Mouse (Mus musculus) R1 (cell line): Measurements from ENCODE around the gene Map3k21.

ENCODE experiments used
- DNase-seq: peaks from one replicate; pipeline ENCODE4 v3.0.0-alpha.2; 2018; ENCODE audit warnings: low read depth, low spot score

Gene Map3k21

DNA sequence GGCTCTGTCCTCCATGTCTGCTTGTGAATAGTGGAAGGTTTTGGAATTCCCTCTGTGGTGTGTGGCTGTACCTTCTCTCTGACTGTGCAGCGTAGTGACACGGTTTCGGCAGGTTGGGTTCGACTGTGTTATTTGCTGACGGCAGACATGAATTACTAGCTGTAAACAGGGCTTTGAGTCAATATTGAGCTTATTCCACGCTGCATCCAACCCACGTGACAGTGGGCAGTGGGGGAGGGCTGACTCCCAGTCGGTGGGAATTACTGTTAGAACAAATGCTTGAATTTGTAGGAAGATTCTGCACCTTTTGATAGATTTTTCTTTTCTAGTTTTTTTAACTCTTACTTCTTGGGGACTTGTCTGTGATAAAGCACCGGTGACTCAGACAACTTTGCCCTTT is 4.1 kb downstream of the Map3k21 start:
- DNase-seq, result no peak

DNA sequence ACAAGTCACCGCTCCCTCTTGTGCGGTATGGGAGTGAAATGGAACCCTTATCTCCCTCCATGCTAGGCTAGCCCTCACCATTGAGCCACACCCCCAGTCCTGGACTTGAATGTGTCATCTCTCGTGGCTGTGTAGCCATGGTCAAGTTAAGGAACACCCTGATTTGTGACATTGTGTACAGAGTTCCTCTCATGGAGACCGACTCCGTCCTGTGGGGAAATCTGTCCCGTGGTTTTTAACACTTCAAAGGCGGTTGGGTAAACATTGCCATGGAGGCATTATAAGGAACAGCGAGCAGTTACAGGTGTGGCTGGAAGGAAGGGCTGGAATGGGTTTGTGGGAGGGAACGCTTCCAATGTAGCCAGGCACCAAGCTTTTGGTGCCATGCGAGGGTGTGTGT is 6.8 kb downstream of the Map3k21 start:
- DNase-seq, result peak; percentile 25

DNA sequence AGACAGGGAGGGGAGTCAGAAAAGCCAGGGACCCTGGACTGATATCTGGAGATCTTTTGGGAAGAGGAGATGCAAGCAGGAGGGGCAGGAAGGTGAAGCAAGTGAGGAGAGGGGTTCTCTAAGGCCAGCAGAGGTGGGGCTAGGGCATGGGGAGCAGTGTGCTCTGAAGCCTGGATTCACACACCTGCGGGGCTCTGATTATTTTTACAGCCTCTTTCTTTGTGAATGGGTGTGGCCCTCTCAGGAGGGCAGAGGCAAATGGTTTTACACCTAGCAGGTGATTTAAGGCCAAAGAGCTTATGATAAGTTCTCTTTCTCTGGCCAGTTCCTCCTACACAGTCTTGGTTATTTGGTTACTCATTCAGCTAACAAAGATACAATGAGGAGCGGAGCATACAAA is 8.5 kb downstream of the Map3k21 start:
- DNase-seq, result no peak

DNA sequence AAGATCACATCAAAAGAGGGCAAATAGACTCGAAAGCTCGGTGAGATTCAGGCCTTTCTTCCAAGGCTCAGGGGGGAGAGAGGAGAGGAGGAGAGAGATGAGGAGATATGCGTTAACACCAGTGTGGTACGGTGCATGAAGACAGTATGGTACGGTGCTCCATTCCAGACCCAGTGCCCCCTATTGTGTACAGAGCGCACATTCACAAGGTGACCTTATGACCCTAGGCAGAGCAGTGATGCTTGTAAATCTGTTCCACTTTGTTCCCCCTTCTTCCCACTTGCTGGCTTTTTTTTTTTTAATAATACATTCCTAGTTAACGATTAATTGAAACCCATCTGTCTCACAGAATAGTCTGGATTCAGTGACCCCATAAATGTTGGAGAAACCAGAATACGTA is 9.3 kb downstream of the Map3k21 start:
- no peak for DNase-seq

DNA sequence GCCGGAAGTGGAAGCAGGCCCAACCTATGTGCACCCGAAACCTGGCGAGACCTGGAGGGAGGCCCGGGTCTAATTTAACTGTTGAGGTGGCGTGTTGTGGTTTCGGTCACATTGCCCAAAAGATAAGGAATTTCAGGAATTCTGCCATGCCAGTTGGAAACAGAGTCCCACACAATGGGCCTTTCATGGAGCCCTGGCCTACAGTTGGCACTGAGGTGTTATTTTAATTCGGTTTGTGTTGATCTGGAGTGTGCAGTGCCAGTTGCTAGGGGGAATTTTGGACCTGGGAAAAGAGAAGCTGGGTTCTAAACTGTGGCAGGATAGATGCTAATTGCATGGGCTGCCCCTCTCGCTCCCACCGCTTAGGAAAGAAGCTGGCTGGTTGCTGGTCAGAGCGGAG is 10.0 kb downstream of the Map3k21 start:
- DNase-seq, result no peak

DNA sequence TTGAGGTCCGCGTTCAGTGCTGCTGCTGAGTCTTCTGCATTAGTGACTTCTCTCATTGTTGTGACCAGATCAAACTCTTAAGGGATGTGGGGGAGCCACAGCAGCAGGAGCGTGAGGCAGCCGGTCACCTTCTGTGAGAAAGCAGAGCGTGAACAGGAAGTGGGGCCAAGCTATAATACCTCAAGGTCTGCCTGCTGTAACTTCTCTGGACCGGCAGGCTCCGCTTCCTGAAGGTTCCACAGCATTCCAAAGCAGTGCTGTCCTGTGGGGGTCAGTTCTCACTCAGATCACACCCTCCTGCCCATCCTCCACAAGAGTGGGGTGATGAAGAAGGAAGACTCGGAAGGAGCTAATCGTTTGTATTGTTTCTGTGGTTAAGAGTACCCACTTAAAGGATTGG is 10.5 kb downstream of the Map3k21 start:
- DNase-seq, result no peak

DNA sequence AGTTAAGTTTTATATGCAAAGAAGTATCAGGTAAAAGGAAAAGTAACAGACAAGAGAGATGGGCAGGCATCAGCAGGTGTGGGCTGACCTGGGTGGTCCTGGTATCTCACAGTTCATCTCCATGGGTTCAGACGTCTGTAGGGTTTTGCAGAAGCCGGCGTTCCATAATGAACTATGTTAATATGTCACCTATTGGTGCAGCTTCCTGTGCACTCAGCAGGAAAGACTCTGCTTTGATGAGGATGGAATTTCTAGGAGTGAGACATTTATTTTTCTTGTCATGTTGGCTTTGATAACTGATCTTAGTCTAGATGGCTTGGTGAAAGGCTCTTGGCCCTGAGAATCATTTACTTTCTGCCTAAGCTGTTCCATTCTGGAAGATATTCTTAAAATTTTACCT is 12.1 kb downstream of the Map3k21 start:
- no peak for DNase-seq

DNA sequence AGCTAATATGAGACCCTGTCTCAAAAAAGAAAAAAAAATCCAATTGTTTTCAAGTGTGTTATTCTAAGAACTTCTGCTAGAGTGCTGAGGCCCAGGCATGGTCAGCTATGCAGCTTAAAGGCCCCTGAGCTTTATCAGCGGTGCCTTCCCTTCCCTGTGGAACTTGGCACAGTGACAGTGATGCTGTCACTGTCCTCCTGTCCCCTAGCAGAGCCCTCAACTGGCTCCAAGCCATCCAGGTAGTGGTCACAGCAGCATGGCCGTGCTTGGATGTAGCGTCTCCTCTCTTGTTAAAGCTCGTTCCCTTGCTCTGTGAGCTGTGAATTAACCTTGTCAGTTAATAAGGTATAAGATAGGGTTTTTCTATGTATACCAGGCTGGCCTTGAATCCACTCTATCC is 16.4 kb downstream of the Map3k21 start:
- DNase-seq, result no peak

DNA sequence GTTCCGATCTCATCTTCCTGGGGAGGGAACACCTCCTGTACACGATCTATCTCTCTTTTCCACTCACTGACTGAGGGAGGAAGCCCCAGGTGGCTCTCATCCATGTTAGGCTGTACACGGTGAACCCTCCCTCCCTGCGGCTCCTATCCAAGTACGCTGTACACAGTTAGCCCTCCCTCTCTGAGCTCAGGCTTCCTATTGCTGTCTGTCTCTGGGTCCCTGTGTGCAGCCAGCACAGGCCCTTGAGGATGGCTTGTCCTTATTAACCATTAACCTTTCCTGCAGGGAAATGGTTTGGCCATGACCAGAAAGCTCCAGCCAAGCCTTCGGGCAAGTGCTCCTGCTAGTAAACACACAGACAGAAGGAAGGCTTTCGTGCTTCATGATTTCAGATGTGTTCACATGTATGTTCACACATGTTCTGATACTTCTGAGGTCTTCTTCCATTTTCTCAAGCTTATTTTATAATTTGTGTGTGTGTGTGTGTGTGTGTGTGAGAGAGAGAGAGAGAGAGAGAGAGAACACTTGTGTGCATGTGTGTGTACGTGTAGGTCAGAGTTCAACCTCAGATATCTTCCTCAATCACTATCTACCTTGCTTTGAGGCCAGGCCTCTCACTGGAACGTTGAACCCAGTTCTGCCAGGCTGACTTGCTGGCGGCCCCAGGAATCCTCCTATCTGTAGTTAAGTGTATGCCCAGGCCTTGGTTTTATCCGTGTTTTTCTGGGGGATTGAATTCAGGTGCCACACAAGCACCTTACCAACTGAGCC is 20.2 kb downstream of the Map3k21 start:
- no peak for DNase-seq

DNA sequence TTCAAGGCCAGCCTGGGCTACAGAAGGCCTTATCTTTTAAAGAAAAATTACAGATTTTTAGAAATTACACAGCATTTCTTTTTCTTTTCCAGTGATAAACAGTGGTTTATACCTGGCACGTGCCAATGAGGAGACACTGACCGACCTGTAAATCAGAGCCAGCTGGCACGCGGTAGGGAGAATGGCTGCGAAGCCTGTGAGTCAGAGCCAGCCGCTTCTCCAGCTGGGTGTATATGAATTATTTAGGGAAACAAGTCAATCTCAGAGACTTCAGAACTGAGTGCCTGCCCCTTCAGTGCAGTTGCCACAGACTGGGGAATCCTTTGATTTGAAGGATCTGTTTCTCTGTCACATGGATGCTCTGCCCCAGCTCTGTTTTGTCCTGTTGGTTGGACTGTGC is 21.6 kb downstream of the Map3k21 start:
- DNase-seq, result no peak

DNA sequence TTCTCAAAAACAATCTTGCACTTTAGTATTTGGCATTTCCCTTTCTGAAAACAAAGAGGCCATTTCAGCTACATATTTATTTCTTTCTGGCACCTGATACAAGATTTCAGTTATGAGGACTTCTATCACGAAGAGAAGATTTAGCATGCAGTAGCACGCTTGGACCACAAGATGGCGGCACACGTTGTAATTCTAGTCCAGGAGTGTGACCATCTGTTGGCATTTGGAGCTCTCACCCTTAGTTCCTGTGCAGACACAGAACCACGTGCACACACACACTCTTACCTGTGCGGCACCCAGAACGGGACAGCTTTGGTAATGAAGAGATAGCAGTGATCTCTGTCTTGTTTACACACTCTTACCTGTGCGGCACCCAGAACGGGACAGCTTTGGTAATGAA is 25.4 kb downstream of the Map3k21 start:
- DNase-seq, result peak; percentile 79

DNA sequence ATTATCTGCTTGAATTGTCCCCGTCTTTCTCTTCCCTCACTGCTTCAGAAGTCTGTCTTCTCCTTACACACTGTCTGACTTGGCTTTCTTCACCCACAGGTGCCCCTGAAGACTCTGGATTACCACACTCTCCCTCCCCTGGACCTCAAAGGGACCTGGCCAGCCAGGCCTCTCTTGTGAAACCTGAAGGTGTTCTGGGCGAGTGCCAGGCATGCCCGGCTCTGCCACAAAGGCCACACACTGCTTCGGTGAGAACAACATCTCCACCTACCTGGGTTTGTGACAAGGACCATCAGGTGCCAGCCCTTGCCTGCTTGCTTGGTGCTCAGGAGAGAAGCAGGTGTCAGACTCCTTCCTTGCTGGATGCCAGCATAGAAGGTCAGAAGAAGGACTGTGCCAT is 34.3 kb downstream of the Map3k21 start:
- no peak for DNase-seq

DNA sequence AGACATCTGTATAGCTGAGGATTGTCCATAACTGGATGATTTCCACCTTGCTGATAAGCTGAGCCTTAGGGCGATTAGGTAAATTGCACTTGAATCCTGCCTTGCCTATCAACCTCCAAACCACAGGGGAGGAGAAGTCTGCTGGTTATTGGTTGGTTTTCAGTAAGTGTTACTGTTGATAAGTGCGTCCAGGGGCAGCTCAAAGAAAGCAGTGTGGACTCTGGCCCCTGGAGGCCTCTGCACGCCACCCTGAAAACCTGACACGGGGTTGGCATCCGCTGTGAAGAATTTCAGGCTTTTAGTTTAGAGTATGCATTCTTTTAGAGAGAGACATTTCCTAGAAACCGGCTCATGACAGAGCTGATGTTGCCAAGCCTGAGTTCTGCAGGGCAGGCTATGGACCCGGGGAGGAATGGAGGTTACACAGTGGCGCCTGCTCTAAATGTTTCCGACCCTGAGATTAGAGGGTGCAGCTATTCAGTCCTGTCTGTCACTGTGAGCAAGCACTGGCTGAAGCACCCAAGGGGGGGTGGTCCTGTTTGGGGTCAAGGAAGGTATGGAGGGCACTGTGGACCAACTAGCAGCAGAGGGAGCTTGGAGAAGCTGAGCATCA is 38.6 kb downstream of the Map3k21 start:
- no peak for DNase-seq

DNA sequence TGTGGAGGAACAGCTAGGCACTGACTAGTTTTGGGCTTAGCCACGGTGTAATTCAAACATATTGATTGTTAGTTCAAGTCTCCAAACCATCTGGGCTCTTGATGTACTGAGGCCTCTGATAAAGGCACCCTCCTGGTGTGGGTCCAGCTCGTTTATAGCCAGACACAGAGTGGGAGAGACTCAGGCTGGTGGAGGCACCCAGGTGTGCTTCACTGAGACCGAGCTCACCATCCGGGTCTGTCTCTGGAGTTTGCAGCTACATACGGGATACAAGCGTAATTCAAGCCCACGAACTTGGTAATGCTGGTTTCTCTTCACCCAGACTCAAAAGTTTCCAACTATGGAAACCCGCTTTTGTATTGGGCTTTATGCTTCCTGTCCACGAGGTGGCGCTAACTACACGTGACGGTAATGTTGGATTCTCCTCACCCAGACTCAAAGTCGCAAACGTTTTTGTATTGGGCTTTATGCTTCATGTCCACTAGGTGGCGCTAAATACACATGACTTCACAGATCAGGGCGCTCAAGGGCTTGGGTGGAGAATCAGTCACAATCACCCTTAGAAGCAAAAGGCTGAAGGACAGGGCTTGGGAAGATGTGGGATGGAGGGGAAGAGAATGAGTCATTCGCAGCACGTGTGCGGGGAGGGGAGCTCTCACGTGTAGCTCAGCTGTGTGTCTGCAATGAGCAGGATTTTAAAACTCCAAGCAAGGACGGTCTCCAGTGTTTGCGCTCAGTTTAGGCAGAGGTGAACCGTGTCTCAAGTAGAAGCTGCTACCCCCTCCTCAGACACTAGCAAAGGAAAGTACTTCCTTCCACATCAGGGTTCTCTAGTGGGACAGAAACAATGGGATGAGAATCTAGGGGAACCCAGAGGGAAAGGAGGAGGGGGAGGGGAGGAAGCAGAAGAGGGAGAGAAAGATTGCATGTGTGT is 40.0 kb downstream of the Map3k21 start:
- DNase-seq, result peak; percentile 96

DNA sequence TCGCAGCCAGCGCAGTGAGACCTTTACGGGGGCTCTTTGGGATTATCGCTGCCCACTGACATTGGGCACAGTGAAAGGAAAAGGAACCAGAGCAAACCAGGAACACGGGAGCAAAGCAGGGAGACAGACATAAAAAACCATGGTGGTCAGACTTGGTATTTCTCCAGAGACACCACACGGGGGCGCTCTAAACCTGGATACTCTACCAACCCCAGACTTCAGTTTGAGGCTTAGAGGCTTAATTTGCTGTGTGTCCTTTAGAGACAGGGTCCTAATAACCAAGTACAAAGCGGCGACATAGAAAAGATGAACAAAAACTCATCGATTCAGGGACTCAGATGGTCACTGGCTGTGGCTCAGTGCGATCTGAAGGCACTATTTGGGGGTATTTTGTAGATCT is 45.4 kb downstream of the Map3k21 start:
- peak; percentile 62 for DNase-seq

DNA sequence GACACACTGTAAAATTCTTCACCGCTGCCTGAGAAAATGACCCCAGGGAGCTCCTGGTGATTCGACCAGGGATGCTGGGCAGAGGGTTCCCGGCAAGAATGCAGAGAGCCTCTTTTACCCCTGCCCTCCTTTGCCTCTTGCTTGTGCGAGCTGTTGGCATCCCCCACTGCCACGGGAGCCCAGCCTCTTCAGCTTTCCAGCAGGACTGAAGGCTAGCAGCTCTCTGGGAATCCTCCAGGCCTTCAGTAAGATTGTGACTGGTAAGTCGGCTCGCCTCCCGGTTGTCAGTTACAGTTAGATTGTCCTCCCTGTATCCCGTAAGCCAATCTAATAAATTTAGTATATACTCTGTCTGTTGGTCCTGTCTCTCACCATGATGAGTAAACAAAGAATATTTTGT is 46.5 kb downstream of the Map3k21 start:
- no peak for DNase-seq

DNA sequence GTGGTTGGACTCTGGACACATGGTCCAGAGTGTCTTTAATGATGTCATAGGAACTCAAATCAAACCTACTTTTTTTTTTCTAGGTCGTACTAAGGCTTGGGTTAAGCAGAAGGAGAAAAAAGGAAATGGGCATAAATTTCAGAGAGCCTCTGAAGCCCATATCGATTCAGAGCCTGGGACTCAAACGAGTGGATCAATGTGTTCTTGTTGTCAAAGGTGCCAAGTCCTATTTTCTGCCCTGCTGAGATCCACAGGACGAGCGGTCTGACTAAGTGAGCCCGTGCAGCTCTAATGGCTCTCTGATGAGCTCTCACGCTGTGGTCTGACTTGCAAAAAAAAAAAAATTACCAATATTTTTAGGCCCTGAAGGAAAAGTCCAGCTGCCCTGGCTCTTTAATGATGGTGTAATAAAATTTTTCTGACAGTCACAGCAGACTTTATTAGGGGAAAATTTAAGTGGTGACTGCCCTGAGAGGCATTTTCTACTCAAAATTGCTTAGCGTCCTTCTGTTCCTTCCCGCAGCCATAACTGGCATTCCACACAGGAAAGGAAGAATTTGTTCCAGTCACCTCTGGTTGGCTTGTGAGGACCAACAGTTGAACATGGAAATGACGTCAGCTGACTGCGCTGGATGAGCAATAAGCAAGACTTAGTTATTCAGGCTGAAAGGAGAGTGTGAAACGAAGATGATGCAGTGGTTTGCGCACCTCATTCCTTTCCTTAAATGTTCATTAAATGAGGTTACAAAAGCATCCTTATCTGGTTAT is 47.2 kb downstream of the Map3k21 start:
- no peak for DNase-seq

DNA sequence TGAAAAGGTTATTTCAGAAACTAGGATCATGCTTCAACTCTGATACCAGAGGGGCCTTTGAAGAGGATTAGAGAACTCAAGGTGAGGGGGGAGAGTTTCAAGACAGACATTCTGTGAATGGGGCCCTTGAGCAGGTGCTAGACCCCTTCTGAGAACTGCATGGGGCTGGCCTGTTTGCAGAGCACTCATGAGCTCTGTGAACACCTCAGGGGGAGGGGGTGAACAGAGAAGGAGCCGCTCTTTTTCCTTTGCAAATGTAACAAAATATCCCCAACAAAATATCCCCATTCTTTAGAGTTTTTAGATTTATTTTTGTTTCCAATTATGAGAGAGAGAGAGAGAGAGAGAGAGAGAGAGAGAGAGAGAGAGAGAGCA is 47.7 kb downstream of the Map3k21 start:
- no peak for DNase-seq

DNA sequence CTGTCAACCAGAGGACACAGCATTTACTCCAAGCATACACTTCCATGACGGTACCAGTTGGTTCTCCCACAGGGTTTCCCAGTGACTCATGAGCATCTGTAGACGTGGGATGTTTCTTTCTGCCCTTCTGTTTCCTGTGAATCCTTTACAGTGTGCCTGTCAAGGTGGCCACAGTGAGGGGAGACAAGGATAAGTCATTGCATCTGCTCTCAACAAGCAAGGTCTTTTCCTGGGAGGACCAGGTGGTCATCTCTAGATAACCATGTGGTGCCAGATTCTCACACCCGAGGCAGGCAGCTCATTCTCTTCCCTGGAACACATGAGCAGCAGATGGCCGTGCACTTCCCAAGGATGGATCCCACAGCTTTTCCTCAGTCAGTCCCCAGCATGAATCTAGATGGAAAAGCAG is 49.1 kb downstream of the Map3k21 start:
- no peak for DNase-seq

DNA sequence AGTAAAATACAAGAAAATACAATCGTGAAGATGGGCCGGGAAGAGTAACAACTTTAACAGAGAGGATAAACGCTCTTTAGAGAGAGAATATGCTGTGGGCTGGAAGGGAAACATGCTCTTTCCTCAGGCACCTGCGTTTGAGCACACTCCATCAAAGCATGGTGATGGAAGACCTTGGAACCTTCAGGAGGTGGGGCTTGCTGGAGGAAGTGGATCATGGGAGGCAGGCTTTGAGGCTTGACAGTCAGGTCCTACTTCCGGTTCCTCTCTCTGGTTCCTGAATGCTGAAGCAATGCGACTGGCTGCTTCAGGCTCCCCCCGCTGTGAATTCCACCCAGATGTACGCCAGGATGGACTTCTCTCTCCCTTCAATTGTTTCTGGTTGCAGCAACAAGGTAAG is 49.8 kb downstream of the Map3k21 start:
- DNase-seq, result peak; percentile 73

DNA sequence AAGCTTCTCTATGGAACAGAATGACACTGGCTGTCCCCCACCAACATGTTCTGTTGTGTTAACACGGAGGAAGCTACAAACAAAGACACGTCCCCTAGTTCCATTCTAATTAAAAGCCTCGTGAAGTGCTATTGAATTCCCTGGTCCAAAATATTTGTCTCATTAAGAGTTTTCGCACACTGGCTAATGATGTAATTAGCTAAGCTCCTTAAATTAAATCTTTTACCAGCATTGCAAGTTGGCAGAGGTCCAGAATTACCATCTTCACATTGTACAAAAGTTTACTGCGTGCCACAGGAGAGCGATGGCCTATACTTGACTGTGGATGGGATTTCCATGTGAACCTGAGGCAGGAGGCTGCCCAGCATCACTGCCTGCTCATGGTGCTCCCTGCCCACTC is 51.5 kb downstream of the Map3k21 start:
- DNase-seq, result no peak

DNA sequence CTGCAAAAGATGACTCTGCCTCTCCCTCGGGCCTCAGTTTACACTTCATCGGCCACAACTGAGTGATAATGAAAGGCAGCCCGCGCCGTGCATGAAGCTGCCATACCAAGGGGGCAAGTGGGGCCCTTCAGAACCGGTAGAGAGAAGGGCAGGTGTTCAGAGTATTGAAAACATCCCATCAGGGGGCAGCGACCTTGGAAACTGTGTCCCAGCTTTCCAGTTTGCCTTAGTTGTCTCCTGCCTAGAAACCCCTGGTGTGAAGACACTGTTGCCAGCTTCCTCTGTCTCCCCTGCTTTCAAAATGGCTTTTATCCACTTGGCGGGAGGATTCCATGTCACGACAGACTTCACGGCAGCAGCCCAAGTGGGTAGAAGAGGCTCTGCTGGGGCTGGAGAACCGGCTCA is 53.6 kb downstream of the Map3k21 start:
- DNase-seq, result peak; percentile 62
